Mouse (Mus musculus) spleen, adult 2 months (tissue): ENCODE results near the gene Disp1.

Source experiments
- CTCF ChIP-seq: fragments of 200-500 bp; IDR thresholded peaks from 2 replicates; pipeline ENCODE4 v1.5.1; 2011; ENCODE audit warnings: mild to moderate bottlenecking, inconsistent platforms; ENCODE audit not compliant: insufficient read depth, insufficient read length, insufficient replicate concordance; ENCODE audit errors: extremely low read depth
- POLR2A ChIP-seq: fragments of 200-500 bp; IDR thresholded peaks from 2 replicates; pipeline ENCODE4 v1.6.1; 2011; ENCODE audit warnings: low read depth, low read length, inconsistent platforms

DNA sequence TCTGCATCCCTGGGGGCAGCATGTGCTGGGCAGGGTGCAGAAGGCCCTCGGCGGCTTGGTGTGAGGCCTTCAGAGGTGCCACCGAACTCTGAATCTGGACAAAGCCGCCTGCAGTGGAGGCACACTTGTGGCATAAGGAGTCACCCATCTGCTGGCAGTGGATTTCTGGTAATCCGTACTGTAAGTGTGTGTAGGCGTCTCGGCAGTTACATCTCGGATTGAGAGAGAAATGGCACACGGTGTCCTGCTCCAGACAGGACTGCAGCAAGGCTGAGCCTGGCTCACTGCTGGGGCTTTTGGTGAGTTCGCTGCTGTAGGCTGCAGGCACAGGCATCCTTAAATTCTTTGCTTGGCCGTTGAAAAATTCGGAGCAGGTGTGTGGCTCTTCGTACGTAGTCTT is 134.5 kb downstream of the Disp1 start:
- TF ChIP-seq CTCF (no peak), POLR2A (no peak)
